Mouse (Mus musculus) kidney, postnatal 0 days (tissue): Measurements from ENCODE around the gene Gpr25. TPM values are rescaled to one million over a fixed set of nuclear protein-coding genes. Genes with fewer than 3 reads are reported as not detected.

Source experiments
- ATAC-seq: fragments of 200-750 bp; cut with Nextera tagmentation; replicated peaks from 2 replicates; pipeline ENCODE4 v1.8.0; 2017; ENCODE audit warnings: low read depth, moderate number of reproducible peaks, moderate TSS enrichment, moderate library complexity; ENCODE audit not compliant: low FRiP score
- DNase-seq: peaks from one replicate; pipeline ENCODE4 v3.0.0-alpha.2; 2016; ENCODE audit warnings: low spot score
- H3K27ac ChIP-seq: fragments of 300-500 bp; sonication (generic); 2 replicates; pipeline ENCODE4 v1.5.1; 2014; ENCODE audit warnings: mild to moderate bottlenecking
- H3K27me3 ChIP-seq: fragments of 300-500 bp; sonication (generic); 2 replicates; pipeline ENCODE4 v1.6.1; 2014; ENCODE audit warnings: low read length, mixed read lengths; ENCODE audit not compliant: insufficient read depth
- H3K36me3 ChIP-seq: fragments of 300-500 bp; sonication (generic); 2 replicates; pipeline ENCODE4 v1.6.1; 2014; ENCODE audit warnings: low read length, mixed read lengths; ENCODE audit not compliant: insufficient read depth
- H3K4me1 ChIP-seq: fragments of 300-500 bp; sonication (generic); replicated peaks from 2 replicates; pipeline ENCODE4 v1.6.1; 2014; ENCODE audit warnings: antibody characterized with exemption, low read length, mixed read lengths; ENCODE audit not compliant: insufficient read depth
- H3K4me2 ChIP-seq: fragments of 300-500 bp; sonication (generic); 2 replicates; pipeline ENCODE4 v1.6.1; 2014; ENCODE audit warnings: mild to moderate bottlenecking, low read length, moderate library complexity, mixed read lengths
- H3K4me3 ChIP-seq: fragments of 300-500 bp; sonication (generic); replicated peaks from 2 replicates; pipeline ENCODE4 v1.5.1; 2014; ENCODE audit warnings: low read depth, low read length
- H3K9ac ChIP-seq: fragments of 300-500 bp; sonication (generic); 2 replicates; pipeline ENCODE4 v1.6.1; 2014; ENCODE audit warnings: low read depth, low read length
- H3K9me3 ChIP-seq: fragments of 300-500 bp; sonication (generic); replicated peaks from 2 replicates; pipeline ENCODE4 v1.6.1; 2016; ENCODE audit warnings: low read length, inconsistent platforms, mixed read lengths
- CTCF ChIP-seq: IDR thresholded peaks from 2 replicates; pipeline ENCODE4 v1.5.1; 2016; ENCODE audit warnings: antibody characterized with exemption, low read depth, mild to moderate bottlenecking, moderate library complexity
- WGBS: fragments of 180-500 bp; shearing (Covaris S2); extraction: QIAGEN DNeasy Blood & Tissue Kit; methylation state at CpG from one replicate; pipeline ENCODE4 v1.1.7; 2014; 5-methylcytosine and 5-hydroxymethylcytosine counted together
- polyA plus RNA-seq: library from polyadenylated mRNA; unstranded; fragments of >200 nt; fragmentation: Nextera tagmentation; extraction: Ambion mirVana; gene quantifications from 2 replicates; pipeline ENCODE4 v1.2.1, GENCODE M21; 2015

The Gpr25 gene
- polyA plus RNA-seq, 1 experiment from 2014 or later, result not detected

DNA sequence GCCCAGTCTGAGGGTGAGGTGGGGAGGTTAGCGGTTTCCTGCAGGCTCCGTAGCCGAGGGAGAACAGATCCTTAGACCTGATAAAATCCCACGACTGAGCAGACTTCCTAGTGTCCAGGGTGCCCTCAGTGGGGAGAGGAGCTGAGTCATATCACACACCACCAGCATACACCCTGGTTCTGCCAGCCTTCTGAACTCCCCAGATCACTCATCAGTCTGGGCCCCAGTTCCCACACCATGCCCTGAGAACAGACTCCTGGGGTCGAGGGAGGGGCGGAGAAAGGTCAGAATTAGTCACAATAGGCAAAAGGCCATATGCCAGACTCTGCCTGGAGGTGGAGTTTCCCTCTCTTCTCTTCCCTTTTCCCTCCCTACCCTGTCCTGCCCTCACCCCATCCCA lies 5.5 kb downstream of the Gpr25 start:
- H3K9ac ChIP-seq, result no peak overlapping the region
- H3K4me1 ChIP-seq, result 0 out of 2 replicates have a peak, but pooled peaks cover 4% of the 10 kb centered on the region
- TF ChIP-seq CTCF, result no peak
- no peak overlapping the region for H3K4me2 ChIP-seq
- ATAC-seq, result no peak
- H3K4me3 ChIP-seq, result no peak overlapping the region
- no peak for DNase-seq
- H3K27me3 ChIP-seq, result peaks cover 33% of the 10 kb centered on the region
- H3K9me3 ChIP-seq, result no peaks in the 10 kb centered on the region
- 36% methylated on average over 6 of the region's 6 CpGs for WGBS
- no peak overlapping the region for H3K27ac ChIP-seq
- no peaks in the 10 kb centered on the region for H3K36me3 ChIP-seq

DNA sequence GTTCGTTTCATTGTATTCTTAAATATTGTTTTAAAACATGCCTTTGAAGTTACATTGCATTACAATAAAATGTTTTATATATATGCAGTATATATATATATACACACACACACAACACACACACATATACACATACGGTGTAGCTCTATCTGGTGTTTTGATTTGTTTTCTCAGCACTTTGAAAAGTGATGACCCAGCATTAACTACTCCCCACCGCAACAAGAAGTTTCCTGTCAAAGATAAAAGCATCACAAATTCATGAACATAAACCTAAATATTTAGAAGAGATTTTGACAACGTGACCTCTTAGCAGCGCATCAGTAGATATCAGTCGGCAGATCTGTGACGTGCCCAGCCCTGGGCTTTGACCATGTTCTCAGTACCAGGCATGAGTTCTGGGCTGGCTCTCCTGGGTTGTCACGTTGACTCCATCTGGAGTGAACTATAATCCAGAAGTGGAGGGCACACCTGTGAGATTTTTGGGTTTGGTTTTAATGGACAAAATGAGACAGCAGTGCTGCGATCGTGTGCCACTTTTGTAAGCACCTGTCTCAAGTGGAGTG lies 6.1 kb downstream of the Gpr25 start:
- TF ChIP-seq CTCF, result no peak
- no peaks in the 10 kb centered on the region for H3K36me3 ChIP-seq
- ATAC-seq (no peak), DNase-seq (no peak)
- no peak overlapping the region for H3K4me3 ChIP-seq
- peaks cover 27% of the 10 kb centered on the region for H3K27me3 ChIP-seq
- no peaks in the 10 kb centered on the region for H3K4me1 ChIP-seq
- H3K9me3 ChIP-seq, result no peaks in the 10 kb centered on the region
- no peak overlapping the region for H3K9ac ChIP-seq
- WGBS, result 82% methylated on average over 10 of the region's 10 CpGs
- H3K27ac ChIP-seq, result no peak overlapping the region
- H3K4me2 ChIP-seq, result no peak overlapping the region

DNA sequence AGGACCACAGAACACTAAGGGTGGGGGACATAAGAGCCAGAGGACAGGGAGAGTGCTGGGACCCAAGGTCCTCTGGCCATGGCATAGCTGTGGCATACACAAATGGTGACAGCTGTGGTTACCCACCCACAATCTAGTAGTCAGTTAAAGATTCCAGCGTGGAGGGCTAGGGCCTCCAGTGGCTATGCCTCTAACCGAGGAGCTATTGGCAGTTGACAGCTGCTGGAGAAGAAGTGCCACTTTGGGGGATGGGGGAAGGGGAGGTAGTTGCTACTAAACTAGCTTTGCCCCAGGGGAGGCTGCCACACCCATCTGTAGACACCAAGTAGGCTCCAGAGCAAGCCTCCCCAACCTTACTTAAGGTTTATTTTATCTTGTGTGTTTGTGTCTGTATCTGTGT lies 7.2 kb downstream of the Gpr25 start:
- Histone ChIP-seq H3K36me3 (no peaks in the 10 kb centered on the region), H3K4me3 (no peak overlapping the region), H3K4me2 (no peak overlapping the region), H3K9ac (no peak overlapping the region), H3K9me3 (no peaks in the 10 kb centered on the region), H3K27me3 (peaks cover 16% of the 10 kb centered on the region), H3K4me1 (no peaks in the 10 kb centered on the region), H3K27ac (no peak overlapping the region)
- DNase-seq (no peak), ATAC-seq (no peak)
- WGBS, result 18% methylated on average over 2 of the region's 2 CpGs
- TF ChIP-seq CTCF, result no peak

DNA sequence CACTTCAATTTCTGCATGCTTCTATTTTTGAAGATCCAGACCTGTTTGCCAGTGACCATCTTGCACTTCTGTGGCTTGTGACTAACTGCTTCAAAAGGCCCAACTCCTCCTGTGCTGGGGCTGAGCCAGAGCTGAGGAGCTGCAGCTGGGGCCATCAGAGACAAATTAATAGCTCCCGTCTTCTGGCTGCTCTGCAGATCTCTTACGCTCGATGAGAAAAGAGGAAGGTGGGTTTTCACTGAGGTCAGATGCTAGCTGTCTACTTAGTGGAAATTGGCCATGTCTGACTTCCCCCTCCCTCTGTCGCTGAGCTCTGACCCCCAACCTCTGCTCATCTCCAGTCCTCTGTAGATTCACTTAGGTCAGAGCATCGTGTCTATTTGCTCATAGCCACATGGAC lies 11.0 kb downstream of the Gpr25 start:
- 22% methylated on average over 5 of the region's 5 CpGs for WGBS
- Histone ChIP-seq H3K4me2 (no peak overlapping the region), H3K9me3 (no peaks in the 10 kb centered on the region), H3K27me3 (no peaks in the 10 kb centered on the region), H3K9ac (no peak overlapping the region), H3K4me1 (no peaks in the 10 kb centered on the region), H3K27ac (no peak overlapping the region), H3K4me3 (no peak overlapping the region), H3K36me3 (no peaks in the 10 kb centered on the region)
- ATAC-seq (no peak), DNase-seq (no peak)
- TF ChIP-seq CTCF, result no peak

DNA sequence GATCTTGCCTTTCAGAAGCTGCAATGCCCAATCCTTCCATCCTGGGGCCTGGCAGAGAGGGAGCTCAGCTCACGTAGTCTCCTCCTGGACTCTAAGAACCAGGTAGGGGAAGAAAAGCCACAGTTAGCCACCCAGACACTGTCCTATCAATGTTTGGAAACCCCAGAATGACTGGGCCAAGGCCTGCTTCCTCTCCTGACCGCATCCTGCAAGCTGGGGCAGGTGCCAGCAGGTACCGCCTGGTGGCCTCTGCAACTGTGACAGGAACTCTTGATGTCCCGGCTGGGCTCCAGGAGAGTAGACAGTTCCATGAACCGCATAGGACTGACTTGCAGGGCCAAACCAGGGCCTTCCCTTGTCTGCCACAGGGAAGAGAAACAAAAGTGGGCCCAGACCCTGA lies 13.3 kb downstream of the Gpr25 start:
- no peak for TF ChIP-seq CTCF
- DNase-seq, result no peak
- H3K4me3 ChIP-seq, result no peak overlapping the region
- WGBS, result 86% methylated on average over 5 of the region's 5 CpGs
- H3K36me3 ChIP-seq, result no peaks in the 10 kb centered on the region
- no peak overlapping the region for H3K4me2 ChIP-seq
- H3K9me3 ChIP-seq, result no peaks in the 10 kb centered on the region
- H3K27ac ChIP-seq, result no peak overlapping the region
- no peak overlapping the region for H3K9ac ChIP-seq
- ATAC-seq, result no peak
- no peaks in the 10 kb centered on the region for H3K27me3 ChIP-seq
- no peaks in the 10 kb centered on the region for H3K4me1 ChIP-seq

DNA sequence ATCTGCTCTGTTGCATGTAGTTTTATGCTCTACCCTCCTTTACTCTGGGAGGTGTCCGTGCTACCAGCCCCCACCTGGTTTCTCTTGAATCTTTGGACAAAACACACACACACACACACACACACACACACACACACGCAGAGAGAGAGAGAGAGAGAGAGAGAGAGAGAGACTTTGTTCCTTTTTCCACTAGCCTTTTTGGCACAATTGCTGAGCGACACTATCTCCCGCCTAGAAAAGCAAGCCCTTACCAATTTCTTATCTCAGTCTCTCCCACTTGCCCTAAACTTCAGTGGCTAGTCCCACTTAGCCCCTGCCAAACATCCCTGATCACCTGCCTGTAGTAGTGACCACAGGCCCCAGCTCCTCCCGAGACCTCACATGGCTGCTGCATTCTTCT lies 16.2 kb downstream of the Gpr25 start:
- Histone ChIP-seq H3K4me1 (no peaks in the 10 kb centered on the region), H3K4me3 (no peak overlapping the region), H3K9me3 (no peaks in the 10 kb centered on the region), H3K4me2 (no peak overlapping the region), H3K9ac (no peak overlapping the region), H3K36me3 (no peaks in the 10 kb centered on the region), H3K27ac (no peak overlapping the region), H3K27me3 (no peaks in the 10 kb centered on the region)
- DNase-seq (no peak), ATAC-seq (no peak)
- TF ChIP-seq CTCF, result no peak
- WGBS, result 80% methylated on average over 5 of the region's 5 CpGs

DNA sequence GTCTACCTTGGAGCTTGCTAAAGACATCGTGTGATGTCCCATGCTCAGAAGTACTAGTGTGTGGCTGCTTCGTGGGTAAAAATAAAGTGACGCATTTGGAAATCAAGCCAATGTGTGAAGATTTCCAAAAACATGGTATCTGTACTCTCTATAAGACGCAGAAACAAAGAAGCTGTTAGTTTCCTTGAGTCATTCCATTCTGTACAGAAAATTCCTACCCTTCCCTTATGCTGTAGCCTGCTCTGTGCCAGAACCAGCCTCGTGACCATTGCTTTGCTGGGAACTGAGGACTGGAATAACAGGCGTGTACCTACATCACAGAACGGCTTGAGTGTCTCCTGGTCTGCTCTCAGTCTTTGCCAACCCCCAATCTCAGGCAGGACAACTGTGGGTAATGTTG lies 18.9 kb downstream of the Gpr25 start:
- 90% methylated on average over 7 of the region's 7 CpGs for WGBS
- Histone ChIP-seq H3K4me2 (no peak overlapping the region), H3K4me1 (no peaks in the 10 kb centered on the region), H3K4me3 (no peak overlapping the region), H3K9me3 (no peaks in the 10 kb centered on the region), H3K27ac (no peak overlapping the region), H3K27me3 (no peaks in the 10 kb centered on the region), H3K36me3 (no peaks in the 10 kb centered on the region), H3K9ac (no peak overlapping the region)
- DNase-seq, result no peak
- no peak for TF ChIP-seq CTCF
- no peak for ATAC-seq
